Mouse (Mus musculus) E14TG2a.4 (cell line): Measurements from ENCODE around the gene Get4.

Experiments
- CTCF ChIP-seq: conservative IDR thresholded peaks from 2 replicates; pipeline ENCODE4 v1.5.1; 2014; ENCODE audit warnings: low read length
- NANOG ChIP-seq: IDR thresholded peaks from 2 replicates; pipeline ENCODE4 v1.6.1; 2014; ENCODE audit warnings: borderline replicate concordance, low read length, mixed read lengths
- POU5F1 ChIP-seq: IDR thresholded peaks from 2 replicates; pipeline ENCODE4 v1.6.1; 2014; ENCODE audit warnings: low read length, borderline replicate concordance

- no peak for TF ChIP-seq CTCF
- no peak for TF ChIP-seq POU5F1
- TF ChIP-seq NANOG = no peak
Observed at GRCm38 (mm10) chr5:139310477-139310876, 58.4 kb downstream of the Get4 start.
